Mouse (Mus musculus) liver, embryonic 18 days (tissue): ENCODE results near the gene Fastk. TPM values are rescaled to one million over a fixed set of nuclear protein-coding genes. Genes with fewer than 3 reads are reported as not detected.

Source experiments
- polyA plus RNA-seq: library from polyadenylated mRNA; depleted of rRNA; stranded (reverse); fragments of >200 nt; gene quantifications from 2 replicates; pipeline ENCODE4 v1.2.3, GENCODE M21; 2012; rRNA removed

The Fastk gene
- polyA plus RNA-seq = 68.3 and 84.0 TPM in 2 replicates

DNA sequence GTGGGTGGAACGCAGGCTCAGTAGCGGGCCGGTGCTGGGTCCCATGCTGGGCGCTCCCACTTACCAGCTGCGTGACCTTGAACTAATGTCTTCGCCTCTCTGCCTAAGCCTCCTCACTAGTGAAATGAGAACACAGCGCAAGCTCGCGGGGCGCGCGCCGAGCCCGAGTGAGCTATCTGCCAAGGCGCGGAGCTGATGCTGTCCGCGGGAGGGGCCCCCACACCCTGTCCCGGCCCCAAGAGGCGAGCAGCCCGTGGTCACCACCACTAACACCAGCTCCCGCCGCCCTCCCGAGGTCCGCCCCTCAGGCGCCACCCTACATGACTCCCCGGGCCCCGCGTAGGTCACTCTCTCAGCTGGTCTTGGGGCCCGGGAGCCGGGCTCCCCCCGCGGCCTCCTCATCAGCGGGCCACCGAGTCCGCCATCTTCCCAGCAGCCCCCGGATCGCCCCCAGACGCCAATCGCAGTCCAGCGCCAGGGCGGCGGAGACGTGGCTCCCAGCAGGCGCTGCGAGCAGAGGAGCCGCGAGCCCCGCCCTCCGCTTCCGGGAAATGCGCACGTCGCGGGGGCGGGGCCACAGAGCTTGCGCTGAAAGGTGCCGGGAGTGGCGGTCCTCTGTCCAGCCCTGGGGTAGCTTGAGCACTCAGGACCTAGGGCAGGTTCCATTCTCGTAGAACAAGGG is at the start of gene Fastk:
Gene Fastk (minus strand): TSS at position 542 of the 682 bp plus-strand sequence.

DNA sequence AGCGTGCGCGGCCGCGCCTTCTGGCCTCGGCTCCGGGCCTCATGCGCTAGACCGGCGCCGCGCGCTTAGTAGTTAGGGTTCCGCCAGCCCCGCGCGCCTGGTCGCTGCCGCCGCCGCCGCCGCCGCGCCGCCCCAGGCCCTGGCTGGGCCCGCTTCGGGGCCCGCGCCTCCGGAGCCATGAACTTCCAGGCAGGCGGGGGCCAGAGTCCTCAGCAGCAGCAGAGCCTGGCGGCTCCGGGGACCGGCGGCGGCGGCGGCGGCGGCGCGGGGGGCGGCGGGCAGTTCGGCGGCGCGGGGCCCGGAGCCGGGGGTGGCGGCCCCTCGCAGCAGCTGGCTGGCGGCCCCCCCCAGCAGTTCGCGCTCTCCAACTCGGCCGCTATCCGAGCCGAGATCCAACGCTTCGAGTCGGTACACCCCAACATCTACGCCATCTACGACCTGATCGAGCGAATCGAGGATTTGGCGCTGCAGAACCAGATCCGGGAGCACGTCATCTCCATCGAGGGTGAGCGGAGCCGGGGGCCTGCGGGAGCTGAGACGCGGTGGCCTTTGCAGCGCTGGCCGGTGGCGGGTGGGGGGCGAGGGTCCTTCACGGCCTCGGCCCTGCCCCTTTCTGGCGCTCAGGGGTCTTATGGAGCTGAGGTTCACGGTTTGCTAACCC is 7.1 kb upstream of the Fastk start, which contains the start of gene Agap3:
Gene Agap3 (plus strand): TSS at position 148 of the 661 bp plus-strand sequence.

DNA sequence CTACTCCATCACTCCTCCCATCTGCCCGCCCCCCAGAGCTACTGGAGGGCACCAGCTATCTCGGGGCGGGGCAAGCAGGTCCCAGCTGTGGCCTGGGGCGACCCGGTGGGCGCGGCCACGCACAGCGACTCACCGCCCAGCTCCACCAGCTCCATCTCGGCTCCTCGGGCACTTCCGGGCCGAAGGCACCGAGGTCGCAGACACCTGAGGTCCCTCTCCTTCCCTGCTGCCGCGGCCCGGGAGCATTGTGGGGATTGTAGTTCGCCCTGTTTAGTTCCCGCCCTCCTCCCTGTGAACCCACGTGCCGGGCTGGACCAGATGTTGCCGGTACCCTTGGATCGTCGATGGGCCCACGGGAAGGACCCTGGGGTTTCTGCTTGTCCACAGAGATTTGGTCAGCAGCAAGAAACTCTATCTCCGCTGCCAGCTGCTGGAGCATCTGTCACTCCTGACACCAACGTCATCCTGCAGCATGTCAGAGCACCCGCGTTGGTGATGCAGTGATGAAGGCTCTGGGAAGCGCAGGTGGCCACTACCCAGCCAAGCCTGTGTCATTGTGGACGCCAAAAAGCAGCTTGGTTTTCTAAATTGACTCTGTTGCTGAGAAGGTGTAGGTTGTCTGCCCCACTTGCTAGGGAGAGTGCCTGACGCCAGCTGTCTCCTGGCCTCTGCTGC is 2.7 kb upstream of the Fastk start, which contains the start of gene Tmub1:
Gene Tmub1 (minus strand): TSS at position 231 of the 675 bp plus-strand sequence.

DNA sequence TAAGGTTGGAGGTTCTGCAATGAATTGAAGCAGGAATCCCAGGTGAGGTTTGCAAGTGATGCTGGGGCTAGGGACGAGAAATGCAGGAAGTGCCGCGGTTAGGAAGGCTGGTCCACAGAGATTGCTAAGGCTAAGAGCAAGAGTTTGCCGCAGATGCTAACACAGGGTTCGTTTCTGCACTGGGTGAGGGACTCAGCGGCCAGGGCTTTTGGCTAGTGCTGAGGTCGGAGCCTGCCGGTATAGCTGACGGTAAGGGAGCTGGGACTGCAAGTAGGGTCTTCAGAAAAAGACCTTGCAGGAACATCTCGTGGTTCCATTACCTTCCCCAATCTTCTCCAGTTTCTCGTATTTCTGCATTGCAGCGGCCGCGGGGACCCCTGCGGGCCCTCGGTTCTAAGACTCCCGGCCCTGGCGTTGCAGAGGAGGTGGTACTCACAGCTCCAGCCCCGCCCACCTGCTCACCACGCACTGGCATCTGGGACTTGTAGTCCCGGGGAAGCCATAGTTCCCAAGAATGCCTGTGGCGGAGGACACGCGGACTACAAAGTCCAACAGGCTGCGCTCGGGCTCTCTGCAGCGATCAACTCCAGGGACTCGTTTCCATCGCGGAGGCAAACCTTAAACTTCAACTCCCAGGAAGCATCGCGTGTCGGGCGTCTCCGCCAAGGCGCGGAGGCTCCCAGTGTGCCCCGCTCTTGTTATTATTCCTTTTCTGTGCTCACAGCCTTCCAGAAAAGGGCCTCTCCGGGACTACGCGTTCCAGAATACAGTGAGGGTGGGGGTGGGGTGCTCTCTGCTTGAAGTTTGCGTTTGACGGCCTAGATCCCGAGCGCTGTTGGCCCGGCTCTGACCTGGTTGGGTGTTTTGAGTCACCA is 21.7 kb downstream of the Fastk start, which contains the start of the genes Cdk5 and Slc4a2:
Gene Cdk5 (minus strand): TSS at position 402 of the 875 bp plus-strand sequence.
Gene Slc4a2 (plus strand): TSS at position 709 of the 875 bp plus-strand sequence.

DNA sequence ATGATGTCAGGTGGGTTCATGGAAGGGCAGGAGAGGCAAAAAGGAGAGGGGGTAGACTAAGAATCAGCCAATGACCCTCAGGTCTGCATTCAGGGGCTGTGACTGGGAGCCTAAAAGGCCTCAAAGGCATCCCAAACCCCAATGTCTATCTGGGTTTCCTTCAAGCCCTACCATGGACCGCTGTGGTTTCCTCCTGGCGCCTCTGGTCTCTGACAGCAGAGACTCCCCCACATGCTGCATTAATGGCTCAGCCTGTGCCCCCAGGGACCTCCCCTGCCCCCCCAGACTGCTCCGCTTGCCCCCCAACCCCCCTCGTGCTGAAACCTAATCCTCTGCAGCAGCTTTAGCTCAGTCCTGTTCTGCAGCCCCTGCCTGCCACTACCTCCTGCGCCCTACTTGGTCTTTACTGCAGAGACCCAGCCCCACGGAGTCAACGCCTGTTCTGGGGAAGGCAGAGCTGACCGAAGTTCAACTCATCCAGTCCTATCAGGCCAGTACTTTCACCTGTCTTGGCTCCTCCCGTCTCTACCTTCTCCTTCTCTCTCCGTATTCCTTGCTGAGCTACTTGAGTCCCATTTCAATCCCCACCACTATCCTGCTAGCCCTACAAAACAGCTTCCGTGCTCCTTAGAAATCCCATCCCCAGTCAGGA is 31.9 kb downstream of the Fastk start, which contains the start of gene Asic3:
Gene Asic3 (plus strand): TSS at position 351 of the 652 bp plus-strand sequence.

DNA sequence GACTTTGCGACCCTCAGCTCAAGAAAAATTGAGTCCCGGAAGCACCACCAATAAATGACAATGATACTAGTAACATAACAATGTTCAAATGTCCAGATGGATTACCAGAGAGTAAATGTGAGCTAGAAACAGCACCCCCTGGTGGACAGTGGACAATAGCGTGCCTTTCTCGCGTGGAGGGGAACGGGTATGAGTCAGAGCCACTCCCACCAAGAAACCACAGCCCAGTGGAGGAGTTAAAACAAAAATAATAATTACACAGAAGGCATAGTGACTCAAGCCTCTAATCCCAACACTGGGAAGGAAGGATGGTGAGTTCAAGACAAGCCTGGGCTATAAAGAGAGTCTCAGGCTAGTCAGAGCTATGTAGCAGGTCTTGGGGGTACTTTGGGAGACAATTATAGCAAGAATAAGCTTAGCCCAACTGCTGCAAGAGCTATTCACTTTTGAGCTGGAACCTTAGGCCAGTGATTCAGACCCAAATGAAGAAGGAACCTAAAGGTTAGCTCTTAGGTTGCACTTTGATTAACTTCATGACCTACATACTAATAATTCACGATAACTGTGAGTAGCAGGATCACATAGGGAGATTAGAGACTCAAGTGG is 51.6 kb downstream of the Fastk start, which contains the start of gene Abcb8:
Gene Abcb8 (plus strand): TSS at position 272 of the 606 bp plus-strand sequence.

DNA sequence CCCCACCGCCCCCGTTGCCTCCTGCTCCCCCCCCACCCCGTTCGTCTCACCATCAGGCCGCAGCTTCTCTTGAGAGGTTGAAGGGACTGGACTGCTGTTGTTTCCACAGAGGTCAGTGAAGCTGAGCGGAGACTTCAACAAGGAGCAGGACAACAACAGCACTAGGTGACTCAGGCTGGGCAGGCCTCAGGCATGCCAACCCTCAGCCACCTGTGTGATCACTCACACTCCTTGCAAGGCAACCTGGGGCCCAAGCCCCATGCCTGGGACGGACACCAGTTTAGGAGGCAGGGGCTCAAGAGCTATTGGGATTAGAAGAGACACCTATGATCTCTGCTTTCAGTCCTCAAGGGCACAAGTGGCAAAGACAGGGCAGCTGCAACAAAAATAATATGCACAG is 53.2 kb downstream of the Fastk start, which contains the start of gene Atg9b:
Gene Atg9b (minus strand): TSS at position 280 of the 400 bp plus-strand sequence.

Other genes starting within 250 kb of the Fastk start
- gene Kcnh2, start 93.7 kb downstream of the Fastk start, polyA plus RNA-seq = 0.70 and 0.86 TPM in 2 replicates
- gene Nos3, start 80.5 kb downstream of the Fastk start, polyA plus RNA-seq = 2.1 and 2.6 TPM in 2 replicates
- gene Atg9b, start 53.1 kb downstream of the Fastk start, polyA plus RNA-seq = 5.7 and 8.2 TPM in 2 replicates
- gene Abcb8, start 51.6 kb downstream of the Fastk start, polyA plus RNA-seq = 22.3 and 23.8 TPM in 2 replicates
- 0.25 and 0.31 TPM in 2 replicates for gene Asic3, start 31.9 kb downstream of the Fastk start, polyA plus RNA-seq
- gene Cdk5, start 21.8 kb downstream of the Fastk start, polyA plus RNA-seq = 18.9 and 21.8 TPM in 2 replicates
- 14.2 and 14.9 TPM in 2 replicates for gene Slc4a2, start 21.4 kb downstream of the Fastk start, polyA plus RNA-seq
- gene Tmub1, start 2.6 kb upstream of the Fastk start, polyA plus RNA-seq = 6.2 and 6.4 TPM in 2 replicates
- gene Agap3, start 6.9 kb upstream of the Fastk start, polyA plus RNA-seq = 10.9 and 14.0 TPM in 2 replicates
- gene Gbx1, start 81.9 kb upstream of the Fastk start, polyA plus RNA-seq = not detected in 2 replicates
- gene Asb10, start 95.7 kb upstream of the Fastk start, polyA plus RNA-seq = 0.07 and 0.14 TPM in 2 replicates
- gene 4931409K22Rik, start 111.5 kb upstream of the Fastk start, polyA plus RNA-seq = 0.01 and 0.02 TPM in 2 replicates
- 19.8 and 20.2 TPM in 2 replicates for gene Abcf2, start 132.2 kb upstream of the Fastk start, polyA plus RNA-seq
- 7.7 and 8.8 TPM in 2 replicates for gene Chpf2, start 141.5 kb upstream of the Fastk start, polyA plus RNA-seq
- 1.1 and 1.4 TPM in 2 replicates for gene Smarcd3, start 179.1 kb upstream of the Fastk start, polyA plus RNA-seq
- 15.7 and 16.5 TPM in 2 replicates for gene Nub1, start 240.2 kb upstream of the Fastk start, polyA plus RNA-seq